Mouse (Mus musculus): ENCODE results near the gene Gbp3.

GRCm38 (mm10) chr3:142529597-142529996, 30.2 kb upstream of the Gbp3 start:
- no peak for TF ChIP-seq POLR2A (IDR thresholded peaks at IDR 0.05; ENCODE audit: control insufficient read depth, low read depth, low read length)
- no peak for TF ChIP-seq CTCF (IDR thresholded peaks at IDR 0.05; ENCODE audit: control insufficient read depth, insufficient read depth, insufficient replicate concordance, low read depth, low read length)
